Mouse (Mus musculus) heart, adult 2 months (tissue): ENCODE measurements around the gene Arhgef11. TPM values are rescaled to one million over a fixed set of nuclear protein-coding genes. Genes with fewer than 3 reads are reported as not detected.
A peak's percentile ranks its signal among the peaks of the same experiment; 100 is the strongest.
"Not testable (repeated sequence)": the region's sequence is repeated elsewhere in the genome, so short reads cannot be mapped to it uniquely, and the experiment has no call there.

Experiments used
- DNase-seq, 2 experiments: peaks; one replicate each; pipeline ENCODE4 v3.0.0; 2021
- H3K27ac ChIP-seq: fragments of 200-600 bp; 2 replicates; pipeline ENCODE4 v1.8.1; 2022
- H3K27me3 ChIP-seq: fragments of 200-500 bp; 2 replicates; pipeline ENCODE4 v1.6.1; 2012; ENCODE audit warnings: mild to moderate bottlenecking, low read length, inconsistent platforms, mixed read lengths; ENCODE audit not compliant: control insufficient read depth, insufficient read depth
- H3K36me3 ChIP-seq: fragments of 200-500 bp; 2 replicates; pipeline ENCODE4 v1.6.1; 2012; ENCODE audit warnings: low read length, inconsistent platforms; ENCODE audit not compliant: control insufficient read depth, insufficient read depth
- H3K4me1 ChIP-seq: fragments of 200-500 bp; 2 replicates; pipeline ENCODE4 v1.6.1; 2011; ENCODE audit warnings: low read length; ENCODE audit not compliant: control insufficient read depth, insufficient read depth
- H3K4me3 ChIP-seq: fragments of 200-600 bp; 2 replicates; pipeline ENCODE4 v1.8.1; 2022
- H3K79me2 ChIP-seq: fragments of 200-500 bp; replicated peaks from 2 replicates; pipeline ENCODE4 v1.6.1; 2012; ENCODE audit warnings: mild to moderate bottlenecking, inconsistent platforms, low read length, moderate library complexity, mixed read lengths; ENCODE audit not compliant: control insufficient read depth, insufficient read depth
- H3K9ac ChIP-seq: fragments of 200-500 bp; 2 replicates; pipeline ENCODE4 v1.6.1; 2012; ENCODE audit warnings: low read depth, mild to moderate bottlenecking, control low read depth, inconsistent platforms, low read length, mixed read lengths
- CTCF ChIP-seq: fragments of 200-600 bp; IDR thresholded peaks from 2 replicates; pipeline ENCODE4 v1.8.1; 2022; ENCODE audit warnings: antibody characterized with exemption, mild to moderate bottlenecking, moderate library complexity
- EP300 ChIP-seq: fragments of 200-500 bp; IDR thresholded peaks from 2 replicates; pipeline ENCODE4 v1.6.1; 2011; ENCODE audit warnings: low read depth, low read length, control low read depth; ENCODE audit not compliant: insufficient read depth
- POLR2A ChIP-seq: fragments of 200-500 bp; IDR thresholded peaks from 2 replicates; pipeline ENCODE4 v1.6.1; 2011; ENCODE audit warnings: mild to moderate bottlenecking, low read depth, low read length, control low read depth; ENCODE audit not compliant: insufficient read depth
- WGBS: fragments of 180-500 bp; shearing (Covaris S2); methylation state at CpG from one replicate; pipeline ENCODE4 v1.1.7; 2018; 5-methylcytosine and 5-hydroxymethylcytosine counted together
- intact Hi-C: fragments of 180-260 bp; cut with DNase I; formaldehyde crosslinking; loops from one replicate; pipeline ENCODE4 v1.15.1; 2025
- long read RNA-seq: library from polyadenylated mRNA; stranded (forward); transcript quantifications from one replicate; pipeline ENCODE4 v2.0.0, GENCODE M21; 2021
- polyA plus RNA-seq: library from polyadenylated mRNA; depleted of rRNA; stranded (reverse); fragments of >200 nt; gene quantifications from 2 replicates; pipeline ENCODE4 v1.2.3, GENCODE M21; 2012; rRNA removed
- total RNA-seq, 2 experiments: library from RNA; stranded (reverse); gene quantifications; 2 replicates each; pipeline ENCODE4 v1.2.3; 2021

Gene Arhgef11
- total RNA-seq (10 to 100 TPM; 16.0 to 20.4 TPM), polyA plus RNA-seq (19.5 and 31.4 TPM in 2 replicates)
- long read RNA-seq, partial matches to known transcripts, result 1 of 6 reads
- long read RNA-seq, other reads (novel, unspliced or antisense), result 5 of 6 reads

GRCm38 (mm10) chr3:87616957-87617810 is at the start of gene Arhgef11:
Gene Arhgef11, plus strand, starts transcription at chr3:87617559.
- 4% methylated on average over 93 of the region's 101 CpGs for WGBS
- Histone ChIP-seq H3K4me1 (peaks cover 12% of the 10 kb centered on the region), H3K79me2 (peaks cover 2% of the 10 kb centered on the region), H3K27ac (peak within 1 kb of the TSS; percentile 97), H3K27me3 (no peaks in the 10 kb centered on the region), H3K9ac (peak within 1 kb of the TSS; percentile 99), H3K4me3 (peak within 1 kb of the TSS; percentile 99), H3K36me3 (peaks cover 4% of the 10 kb centered on the region; the same call in 1 of the 2 replicates)
- intact Hi-C loops, result loop anchor here (5.0 kb wide), 1 partner anchor 90 kb away; the partner anchor contains the start of gene Etv3
- DNase-seq, result peak; percentile 89 to 91
- TF ChIP-seq POLR2A (peak; percentile 79), CTCF (no peak), EP300 (no peak)

GRCm38 (mm10) chr3:87568681-87569080 is 48.7 kb upstream of the Arhgef11 start:
- intact Hi-C loops, result no loop called here
- Histone ChIP-seq H3K27ac (no peak overlapping the region), H3K9ac (no peak overlapping the region), H3K4me1 (no peaks in the 10 kb centered on the region), H3K4me3 (no peak overlapping the region), H3K36me3 (no peaks in the 10 kb centered on the region), H3K27me3 (no peaks in the 10 kb centered on the region), H3K79me2 (no peaks in the 10 kb centered on the region)
- no peak for DNase-seq
- 95% methylated on average over 5 of the region's 5 CpGs for WGBS
- no peak for TF ChIP-seq CTCF
- TF ChIP-seq EP300, result no peak
- no peak for TF ChIP-seq POLR2A

GRCm38 (mm10) chr3:87575766-87576165 is 41.6 kb upstream of the Arhgef11 start:
- no peaks in the 10 kb centered on the region for H3K79me2 ChIP-seq
- intact Hi-C loops, result no loop called here
- no peak overlapping the region for H3K27ac ChIP-seq
- no peaks in the 10 kb centered on the region for H3K4me1 ChIP-seq
- no peak overlapping the region for H3K4me3 ChIP-seq
- 21% methylated on average over 6 of the region's 6 CpGs for WGBS
- no peaks in the 10 kb centered on the region for H3K36me3 ChIP-seq
- TF ChIP-seq POLR2A (no peak), EP300 (no peak), CTCF (no peak)
- H3K9ac ChIP-seq, result no peak overlapping the region
- H3K27me3 ChIP-seq, result no peaks in the 10 kb centered on the region
- no peak for DNase-seq

GRCm38 (mm10) chr3:87582259-87582658 is 35.1 kb upstream of the Arhgef11 start:
- H3K79me2 ChIP-seq, result no peaks in the 10 kb centered on the region
- H3K4me1 ChIP-seq, result no peaks in the 10 kb centered on the region
- no peak overlapping the region for H3K4me3 ChIP-seq
- H3K27me3 ChIP-seq, result no peaks in the 10 kb centered on the region
- TF ChIP-seq EP300 (no peak), POLR2A (no peak), CTCF (no peak)
- WGBS, result 83% methylated on average over 4 of the region's 4 CpGs
- DNase-seq, result no peak
- H3K36me3 ChIP-seq, result no peaks in the 10 kb centered on the region
- H3K27ac ChIP-seq, result no peak overlapping the region
- intact Hi-C loops, result no loop called here
- no peak overlapping the region for H3K9ac ChIP-seq

GRCm38 (mm10) chr3:87593793-87594192 is 23.6 kb upstream of the Arhgef11 start:
- WGBS, result 71% methylated on average over 5 of the region's 5 CpGs
- TF ChIP-seq CTCF (no peak), POLR2A (no peak), EP300 (no peak)
- no peaks in the 10 kb centered on the region for H3K36me3 ChIP-seq
- no peaks in the 10 kb centered on the region for H3K4me1 ChIP-seq
- H3K4me3 ChIP-seq, result no peak overlapping the region
- no peaks in the 10 kb centered on the region for H3K79me2 ChIP-seq
- no peak overlapping the region for H3K27ac ChIP-seq
- intact Hi-C loops, result no loop called here
- no peak for DNase-seq
- no peaks in the 10 kb centered on the region for H3K27me3 ChIP-seq
- no peak overlapping the region for H3K9ac ChIP-seq

GRCm38 (mm10) chr3:87595328-87595727 is 22.0 kb upstream of the Arhgef11 start:
- H3K27ac ChIP-seq, H3K9ac ChIP-seq, H3K36me3 ChIP-seq, H3K4me1 ChIP-seq, DNase-seq, H3K79me2 ChIP-seq, intact Hi-C loops, H3K27me3 ChIP-seq, H3K4me3 ChIP-seq: not testable (repeated sequence)
- 54% methylated on average over 4 of the region's 4 CpGs for WGBS

- H3K36me3 ChIP-seq, H3K4me1 ChIP-seq, intact Hi-C loops, DNase-seq, H3K27me3 ChIP-seq, H3K9ac ChIP-seq, H3K4me3 ChIP-seq, H3K27ac ChIP-seq, H3K79me2 ChIP-seq: not testable (repeated sequence)
- WGBS, result 94% methylated on average over 15 of the region's 15 CpGs
Observed at GRCm38 (mm10) chr3:87601077-87601476, 16.3 kb upstream of the Arhgef11 start.
